Mouse (Mus musculus) liver, adult 2 months (tissue): Measurements from ENCODE around the gene Itga3. TPM values are rescaled to one million over a fixed set of nuclear protein-coding genes. Genes with fewer than 3 reads are reported as not detected.

Experiments used
- DNase-seq: peaks from one replicate; pipeline ENCODE4 v3.0.0-alpha.2; 2011; ENCODE audit warnings: low read depth, low spot score; ENCODE audit errors: extremely low read depth
- H3K27ac ChIP-seq: fragments of 200-500 bp; replicated peaks from 2 replicates; pipeline ENCODE4 v1.5.1; 2012; ENCODE audit warnings: low read depth, mild to moderate bottlenecking, control low read depth, inconsistent platforms, low read length; ENCODE audit not compliant: insufficient read depth
- H3K27me3 ChIP-seq: fragments of 200-500 bp; 2 replicates; pipeline ENCODE4 v1.6.1; 2012; ENCODE audit warnings: mild to moderate bottlenecking, moderate library complexity, low read length, inconsistent platforms; ENCODE audit not compliant: control insufficient read depth, insufficient read depth
- H3K36me3 ChIP-seq: fragments of 200-500 bp; 2 replicates; pipeline ENCODE4 v1.6.1; 2012; ENCODE audit warnings: low read length, inconsistent platforms; ENCODE audit not compliant: control insufficient read depth, insufficient read depth
- H3K4me1 ChIP-seq: fragments of 200-500 bp; 2 replicates; pipeline ENCODE4 v1.6.1; 2011; ENCODE audit warnings: low read length; ENCODE audit not compliant: control insufficient read depth, insufficient read depth
- H3K4me3 ChIP-seq: fragments of 200-500 bp; 2 replicates; pipeline ENCODE4 v1.5.1; 2011; ENCODE audit warnings: low read depth, mild to moderate bottlenecking, control low read depth, low read length, moderate library complexity; ENCODE audit not compliant: insufficient read depth
- H3K79me2 ChIP-seq: fragments of 200-500 bp; 2 replicates; pipeline ENCODE4 v1.6.1; 2012; ENCODE audit warnings: inconsistent platforms, mild to moderate bottlenecking, low read length, moderate library complexity; ENCODE audit not compliant: control insufficient read depth, insufficient read depth
- H3K9ac ChIP-seq: fragments of 200-500 bp; 2 replicates; pipeline ENCODE4 v1.6.1; 2012; ENCODE audit warnings: low read depth, mild to moderate bottlenecking, control low read depth, inconsistent platforms, low read length
- CTCF ChIP-seq: fragments of 200-500 bp; IDR thresholded peaks from 2 replicates; pipeline ENCODE4 v1.5.1; 2011; ENCODE audit warnings: low read depth, low read length, control low read depth
- POLR2A ChIP-seq: fragments of 200-500 bp; IDR thresholded peaks from 2 replicates; pipeline ENCODE4 v1.6.1; 2011; ENCODE audit warnings: low read length, control low read depth; ENCODE audit not compliant: insufficient read depth; ENCODE audit errors: extremely low read depth
- WGBS: fragments of 180-500 bp; shearing (Covaris S2); methylation state at CpG from one replicate; pipeline ENCODE4 v1.1.7; 2018; 5-methylcytosine and 5-hydroxymethylcytosine counted together
- polyA plus RNA-seq: library from polyadenylated mRNA; depleted of rRNA; stranded (reverse); fragments of >200 nt; gene quantifications from 2 replicates; pipeline ENCODE4 v1.2.3, GENCODE M21; 2012
- total RNA-seq: library from RNA; depleted of rRNA; stranded (reverse); fragments of >200 nt; gene quantifications from 2 replicates; pipeline ENCODE4 v1.2.3, GENCODE M21; 2014

Itga3 gene
- total and polyA plus RNA-seq, 2 experiments, result 2.6 to 5.7 TPM

GRCm38 (mm10) chr11:95076041-95076535 is 513 bp downstream of the Itga3 start:
- Histone ChIP-seq H3K27me3 (no peaks in the 10 kb centered on the region), H3K36me3 (no peaks in the 10 kb centered on the region), H3K4me1 (peaks cover 6% of the 10 kb centered on the region; the same call in 1 of the 2 replicates), H3K79me2 (no peaks in the 10 kb centered on the region), H3K27ac (peak overlapping the region; percentile 62), H3K4me3 (peak overlapping the region; percentile 64), H3K9ac (peak overlapping the region; percentile 66)
- TF ChIP-seq CTCF (peak; percentile 73), POLR2A (no peak)
- WGBS, result 1% methylated on average over 42 of the region's 42 CpGs
- peak; percentile 39 for DNase-seq

- no peaks in the 10 kb centered on the region for H3K79me2 ChIP-seq
- H3K4me3 ChIP-seq, result peak overlapping the region; percentile 64
- H3K4me1 ChIP-seq, result peaks cover 6% of the 10 kb centered on the region; the same call in 1 of the 2 replicates
- TF ChIP-seq POLR2A (no peak), CTCF (no peak)
- H3K9ac ChIP-seq, result peak overlapping the region; percentile 66
- H3K27ac ChIP-seq, result no peak overlapping the region
- no peaks in the 10 kb centered on the region for H3K27me3 ChIP-seq
- WGBS, result 16% methylated on average over 19 of the region's 19 CpGs
- no peaks in the 10 kb centered on the region for H3K36me3 ChIP-seq
- DNase-seq, result no peak
Measured at GRCm38 (mm10) chr11:95075197-95076040, 1.2 kb downstream of the Itga3 start.

GRCm38 (mm10) chr11:95074694-95075093 is 1.9 kb downstream of the Itga3 start:
- WGBS, result 72% methylated on average over 4 of the region's 4 CpGs
- TF ChIP-seq CTCF (no peak), POLR2A (no peak)
- Histone ChIP-seq H3K9ac (no peak overlapping the region), H3K4me3 (no peak overlapping the region), H3K79me2 (no peaks in the 10 kb centered on the region), H3K27me3 (no peaks in the 10 kb centered on the region), H3K4me1 (peaks cover 6% of the 10 kb centered on the region; the same call in 1 of the 2 replicates), H3K36me3 (no peaks in the 10 kb centered on the region), H3K27ac (no peak overlapping the region)
- DNase-seq, result no peak

- Histone ChIP-seq H3K4me1 (peaks cover 6% of the 10 kb centered on the region; the same call in 1 of the 2 replicates), H3K79me2 (no peaks in the 10 kb centered on the region), H3K4me3 (no peak overlapping the region), H3K36me3 (no peaks in the 10 kb centered on the region), H3K9ac (no peak overlapping the region), H3K27ac (no peak overlapping the region), H3K27me3 (no peaks in the 10 kb centered on the region)
- DNase-seq, result no peak
- TF ChIP-seq CTCF, result no peak
- TF ChIP-seq POLR2A, result no peak
- WGBS, result 90% methylated on average over 4 of the region's 4 CpGs
Measured at GRCm38 (mm10) chr11:95073835-95074234, 2.8 kb downstream of the Itga3 start.

- no peak for DNase-seq
- WGBS, result 68% methylated on average over 5 of the region's 5 CpGs
- H3K4me1 ChIP-seq, result peaks cover 6% of the 10 kb centered on the region; the same call in 1 of the 2 replicates
- no peak overlapping the region for H3K9ac ChIP-seq
- TF ChIP-seq CTCF (no peak), POLR2A (no peak)
- H3K79me2 ChIP-seq, result no peaks in the 10 kb centered on the region
- no peaks in the 10 kb centered on the region for H3K36me3 ChIP-seq
- H3K4me3 ChIP-seq, result no peak overlapping the region
- H3K27me3 ChIP-seq, result no peaks in the 10 kb centered on the region
- H3K27ac ChIP-seq, result no peak overlapping the region
Measured at GRCm38 (mm10) chr11:95072804-95073203, 3.8 kb downstream of the Itga3 start.

GRCm38 (mm10) chr11:95072136-95072535 is 4.5 kb downstream of the Itga3 start:
- Histone ChIP-seq H3K27ac (no peak overlapping the region), H3K9ac (no peak overlapping the region), H3K4me1 (peaks cover 4% of the 10 kb centered on the region; the same call in 1 of the 2 replicates), H3K27me3 (no peaks in the 10 kb centered on the region), H3K79me2 (no peaks in the 10 kb centered on the region), H3K36me3 (no peaks in the 10 kb centered on the region), H3K4me3 (no peak overlapping the region)
- WGBS, result 94% methylated on average over 8 of the region's 8 CpGs
- DNase-seq, result no peak
- TF ChIP-seq CTCF (no peak), POLR2A (no peak)
